Mouse (Mus musculus): ENCODE measurements around the gene Ccdc57. TPM values are rescaled to one million over a fixed set of nuclear protein-coding genes. Genes with fewer than 3 reads are reported as not detected.

The Ccdc57 gene
- polyA plus RNA-seq (2012; rRNA removed), result 2.6 and 2.9 TPM in 2 replicates

DNA sequence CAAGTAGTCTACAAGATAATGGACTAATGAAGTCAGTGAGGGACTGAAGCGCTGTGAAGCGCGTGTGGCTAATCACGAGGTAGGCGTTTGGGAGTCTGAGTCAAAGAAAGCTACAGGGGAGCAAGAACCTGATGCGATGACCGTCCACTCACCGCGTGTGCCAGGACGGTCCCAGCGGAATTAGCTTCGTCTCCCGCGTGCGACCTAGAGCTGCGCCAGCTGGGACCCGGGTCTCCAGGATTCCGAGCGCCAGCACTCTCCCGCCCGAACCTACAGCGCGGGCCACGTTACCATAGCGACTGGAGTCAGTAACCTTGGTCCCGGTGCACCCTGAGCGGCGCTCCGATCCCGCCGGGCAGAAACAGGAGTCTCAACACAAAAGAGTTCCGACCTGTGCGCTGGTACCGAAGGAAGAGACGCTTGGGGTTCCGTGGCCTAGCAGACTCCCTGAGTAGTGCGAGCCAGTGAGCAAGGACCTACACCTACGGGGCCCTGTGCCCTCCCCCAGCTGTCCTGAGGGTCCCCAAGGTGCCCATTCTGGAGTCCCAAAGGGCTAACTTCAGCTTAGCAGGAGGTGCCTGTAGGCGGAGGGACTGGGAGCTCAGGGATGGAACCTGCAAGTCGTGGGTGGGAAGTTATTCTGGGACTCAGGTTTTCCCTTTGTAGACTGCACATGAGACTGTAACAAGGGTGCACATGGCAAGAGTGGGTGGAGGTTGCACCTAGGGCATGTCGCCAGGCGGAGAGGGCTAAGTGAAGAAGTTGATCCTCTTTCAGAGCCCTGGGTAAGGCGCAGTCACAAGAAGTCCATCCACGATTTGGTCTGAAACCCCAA lies at the start of gene Ccdc57:
TSS of gene Ccdc57 (minus strand) at position 309 of the 835 bp plus-strand sequence.
- TF ChIP-seq POLR2A (IDR thresholded peaks at IDR 0.05; ENCODE audit: borderline replicate concordance, extremely low read depth, low read depth, low read length) (peak; percentile 8; the same call in 1 of the 2 replicates), CTCF (IDR thresholded peaks at IDR 0.05; ENCODE audit: insufficient read depth, low read length) (no peak)
- Histone ChIP-seq H3K4me1 (ENCODE audit: control insufficient read depth, insufficient read depth, low read length) (peaks cover 4% of the 10 kb centered on the region), H3K4me3 (replicated peaks; ENCODE audit: extremely low read depth, low read depth, low read length) (peak within 1 kb of the TSS; percentile 98)
- DNase-seq, result peak; percentile 86
- 10% methylated on average over 44 of the region's 44 CpGs for WGBS

DNA sequence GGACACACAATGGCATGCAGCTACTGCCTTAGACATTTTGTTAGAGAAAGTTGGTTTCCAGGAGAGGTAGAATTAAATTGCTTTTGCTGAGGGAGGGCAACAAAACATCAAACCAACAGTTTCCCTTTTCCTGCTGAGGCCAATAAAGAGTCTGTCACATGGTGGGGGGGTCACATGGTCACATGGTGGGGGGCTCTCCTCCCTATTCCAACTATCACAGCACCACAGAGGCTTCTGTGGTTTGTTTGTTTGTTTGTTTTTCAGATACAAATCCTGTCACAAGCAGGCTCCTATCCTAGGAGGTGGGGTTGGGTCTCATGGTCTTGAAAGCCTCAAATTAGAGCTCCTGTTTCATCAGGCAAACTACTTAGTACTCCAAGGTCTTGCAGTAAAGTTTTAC lies 49.8 kb upstream of the Ccdc57 start:
- no peak for TF ChIP-seq CTCF (IDR thresholded peaks at IDR 0.05; ENCODE audit: insufficient read depth, low read length)
- TF ChIP-seq POLR2A (IDR thresholded peaks at IDR 0.05; ENCODE audit: borderline replicate concordance, extremely low read depth, low read depth, low read length), result no peak
- H3K4me3 ChIP-seq (replicated peaks; ENCODE audit: extremely low read depth, low read depth, low read length), result no peak overlapping the region
- DNase-seq, result no peak
- H3K4me1 ChIP-seq (ENCODE audit: control insufficient read depth, insufficient read depth, low read length), result peaks cover 31% of the 10 kb centered on the region

GRCm38 (mm10) chr11:120981661-120982060 lies 49.0 kb upstream of the Ccdc57 start:
- 61% methylated on average over 4 of the region's 4 CpGs for WGBS
- no peak for DNase-seq
- no peak overlapping the region for H3K4me3 ChIP-seq (replicated peaks; ENCODE audit: extremely low read depth, low read depth, low read length)
- peaks cover 29% of the 10 kb centered on the region for H3K4me1 ChIP-seq (ENCODE audit: control insufficient read depth, insufficient read depth, low read length)
- TF ChIP-seq POLR2A (IDR thresholded peaks at IDR 0.05; ENCODE audit: borderline replicate concordance, extremely low read depth, low read depth, low read length) (no peak), CTCF (IDR thresholded peaks at IDR 0.05; ENCODE audit: insufficient read depth, low read length) (no peak)

- no peak for TF ChIP-seq CTCF (IDR thresholded peaks at IDR 0.05; ENCODE audit: insufficient read depth, low read length)
- TF ChIP-seq POLR2A (IDR thresholded peaks at IDR 0.05; ENCODE audit: borderline replicate concordance, extremely low read depth, low read depth, low read length), result no peak
- peak; percentile 56 for DNase-seq
- H3K4me3 ChIP-seq (replicated peaks; ENCODE audit: extremely low read depth, low read depth, low read length), result no peak overlapping the region
- H3K4me1 ChIP-seq (ENCODE audit: control insufficient read depth, insufficient read depth, low read length), result peaks cover 26% of the 10 kb centered on the region
- 47% methylated on average over 9 of the region's 9 CpGs for WGBS
Observed at GRCm38 (mm10) chr11:120980427-120981035, 47.9 kb upstream of the Ccdc57 start.

- DNase-seq, result no peak
- 48% methylated on average over 8 of the region's 8 CpGs for WGBS
- Histone ChIP-seq H3K4me3 (replicated peaks; ENCODE audit: extremely low read depth, low read depth, low read length) (no peak overlapping the region), H3K4me1 (ENCODE audit: control insufficient read depth, insufficient read depth, low read length) (peaks cover 21% of the 10 kb centered on the region)
- TF ChIP-seq POLR2A (IDR thresholded peaks at IDR 0.05; ENCODE audit: borderline replicate concordance, extremely low read depth, low read depth, low read length) (no peak), CTCF (IDR thresholded peaks at IDR 0.05; ENCODE audit: insufficient read depth, low read length) (no peak)
Observed at GRCm38 (mm10) chr11:120979711-120980426, 47.2 kb upstream of the Ccdc57 start.

DNA sequence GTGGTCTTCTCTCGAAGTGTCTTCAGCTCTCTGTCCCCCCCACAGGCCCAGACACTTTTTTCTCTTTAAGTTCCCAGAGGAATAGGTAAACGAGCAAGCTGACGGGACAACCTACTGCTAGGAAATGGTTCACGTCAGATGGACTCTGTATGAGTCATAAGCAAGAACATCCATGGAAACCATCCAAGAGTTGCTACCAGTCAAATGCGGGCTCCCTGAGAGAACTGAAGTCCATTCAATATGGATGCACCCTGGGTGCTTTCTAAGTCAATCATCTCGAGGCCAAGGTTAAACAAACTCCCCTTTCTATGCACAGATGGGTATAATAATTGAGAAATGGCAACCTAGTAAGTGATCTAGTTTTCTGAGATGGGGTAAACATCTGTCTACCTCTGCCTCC lies 40.6 kb upstream of the Ccdc57 start:
- no peak overlapping the region for H3K4me3 ChIP-seq (replicated peaks; ENCODE audit: extremely low read depth, low read depth, low read length)
- no peak for DNase-seq
- H3K4me1 ChIP-seq (ENCODE audit: control insufficient read depth, insufficient read depth, low read length), result no peaks in the 10 kb centered on the region; the same call in 1 of the 2 replicates
- 49% methylated on average over 6 of the region's 6 CpGs for WGBS
- TF ChIP-seq POLR2A (IDR thresholded peaks at IDR 0.05; ENCODE audit: borderline replicate concordance, extremely low read depth, low read depth, low read length), result no peak
- no peak for TF ChIP-seq CTCF (IDR thresholded peaks at IDR 0.05; ENCODE audit: insufficient read depth, low read length)

- TF ChIP-seq CTCF (IDR thresholded peaks at IDR 0.05; ENCODE audit: insufficient read depth, low read length) (no peak), POLR2A (IDR thresholded peaks at IDR 0.05; ENCODE audit: borderline replicate concordance, extremely low read depth, low read depth, low read length) (no peak)
- DNase-seq, result no peak
- Histone ChIP-seq H3K4me3 (replicated peaks; ENCODE audit: extremely low read depth, low read depth, low read length) (no peak overlapping the region), H3K4me1 (ENCODE audit: control insufficient read depth, insufficient read depth, low read length) (no peaks in the 10 kb centered on the region; the same call in 1 of the 2 replicates)
- 89% methylated on average over 5 of the region's 5 CpGs for WGBS
Observed at GRCm38 (mm10) chr11:120971237-120971636, 38.6 kb upstream of the Ccdc57 start.

GRCm38 (mm10) chr11:120969742-120970141 lies 37.1 kb upstream of the Ccdc57 start:
- H3K4me3 ChIP-seq (replicated peaks; ENCODE audit: extremely low read depth, low read depth, low read length), result no peak overlapping the region
- TF ChIP-seq CTCF (IDR thresholded peaks at IDR 0.05; ENCODE audit: insufficient read depth, low read length) (no peak), POLR2A (IDR thresholded peaks at IDR 0.05; ENCODE audit: borderline replicate concordance, extremely low read depth, low read depth, low read length) (no peak)
- no peak for DNase-seq
- WGBS, result 84% methylated on average over 5 of the region's 5 CpGs
- H3K4me1 ChIP-seq (ENCODE audit: control insufficient read depth, insufficient read depth, low read length), result no peaks in the 10 kb centered on the region; the same call in 1 of the 2 replicates

DNA sequence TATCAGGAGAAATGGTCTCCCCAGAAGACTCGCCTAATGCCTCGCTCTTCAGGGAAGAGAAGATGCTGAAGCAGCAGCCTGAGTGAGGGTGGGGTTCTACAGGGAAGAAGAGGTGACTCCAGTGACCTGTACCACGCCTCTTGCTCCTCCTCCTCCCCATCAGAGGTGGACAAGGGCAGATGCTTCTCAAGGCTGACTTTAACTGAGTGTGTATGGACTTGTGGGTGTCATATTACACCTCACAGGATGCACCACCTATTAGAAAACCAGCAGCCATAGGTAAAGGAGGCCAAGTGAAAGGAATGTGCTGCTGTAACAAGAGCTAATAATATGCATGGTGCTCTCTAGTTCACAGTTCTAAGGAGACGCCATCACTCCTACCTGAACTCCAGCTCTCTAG lies 32.9 kb upstream of the Ccdc57 start:
- no peak for DNase-seq
- TF ChIP-seq POLR2A (IDR thresholded peaks at IDR 0.05; ENCODE audit: borderline replicate concordance, extremely low read depth, low read depth, low read length) (no peak), CTCF (IDR thresholded peaks at IDR 0.05; ENCODE audit: insufficient read depth, low read length) (no peak)
- H3K4me3 ChIP-seq (replicated peaks; ENCODE audit: extremely low read depth, low read depth, low read length), result no peak overlapping the region
- WGBS, result 79% methylated on average over 4 of the region's 4 CpGs
- no peaks in the 10 kb centered on the region; the same call in 1 of the 2 replicates for H3K4me1 ChIP-seq (ENCODE audit: control insufficient read depth, insufficient read depth, low read length)

All from lung, adult 2 months (tissue).